Mouse (Mus musculus) neural tube, embryonic 15.5 days (tissue): ENCODE results near the gene Flt3. TPM values are rescaled to one million over a fixed set of nuclear protein-coding genes. Genes with fewer than 3 reads are reported as not detected.
A peak's percentile ranks its signal among the peaks of the same experiment; 100 is the strongest.

Source experiments
- ATAC-seq: fragments of 200-750 bp; cut with Nextera tagmentation; 2 replicates; pipeline ENCODE4 v1.8.0; 2017; ENCODE audit warnings: mild to moderate bottlenecking, moderate TSS enrichment, moderate library complexity; ENCODE audit not compliant: low FRiP score
- H3K27ac ChIP-seq: fragments of 300-500 bp; sonication (generic); replicated peaks from 2 replicates; pipeline ENCODE4 v1.5.1; 2015; ENCODE audit warnings: mild to moderate bottlenecking, inconsistent platforms
- H3K27me3 ChIP-seq: fragments of 300-500 bp; sonication (generic); replicated peaks from 2 replicates; pipeline ENCODE4 v1.6.1; 2015; ENCODE audit warnings: inconsistent platforms
- H3K36me3 ChIP-seq: fragments of 300-500 bp; sonication (generic); 2 replicates; pipeline ENCODE4 v1.6.1; 2015; ENCODE audit warnings: inconsistent platforms
- H3K4me1 ChIP-seq: fragments of 300-500 bp; sonication (generic); 2 replicates; pipeline ENCODE4 v1.6.1; 2015; ENCODE audit warnings: inconsistent platforms
- H3K4me2 ChIP-seq: fragments of 300-500 bp; sonication (generic); 2 replicates; pipeline ENCODE4 v1.6.1; 2015; ENCODE audit warnings: inconsistent platforms, mild to moderate bottlenecking, moderate library complexity
- H3K4me3 ChIP-seq: fragments of 300-500 bp; sonication (generic); replicated peaks from 2 replicates; pipeline ENCODE4 v1.5.1; 2015; ENCODE audit warnings: mild to moderate bottlenecking, inconsistent platforms
- H3K9ac ChIP-seq: fragments of 300-500 bp; sonication (generic); replicated peaks from 2 replicates; pipeline ENCODE4 v1.6.1; 2015; ENCODE audit warnings: mild to moderate bottlenecking, inconsistent platforms
- H3K9me3 ChIP-seq: fragments of 300-500 bp; sonication (generic); replicated peaks from 2 replicates; pipeline ENCODE4 v1.6.1; 2016; ENCODE audit warnings: inconsistent platforms
- WGBS: fragments of 180-500 bp; shearing (Covaris S2); methylation state at CpG from one replicate; pipeline ENCODE4 v1.1.7; 2015; ENCODE audit warnings: mixed read lengths; 5-methylcytosine and 5-hydroxymethylcytosine counted together
- polyA plus RNA-seq: library from polyadenylated mRNA; unstranded; fragments of >200 nt; fragmentation: Nextera tagmentation; extraction: Ambion mirVana; gene quantifications from 2 replicates; pipeline ENCODE4 v1.2.1, GENCODE M21; 2015

Flt3 gene
- polyA plus RNA-seq, 1 experiment from 2014 or later: 2.6 TPM

DNA sequence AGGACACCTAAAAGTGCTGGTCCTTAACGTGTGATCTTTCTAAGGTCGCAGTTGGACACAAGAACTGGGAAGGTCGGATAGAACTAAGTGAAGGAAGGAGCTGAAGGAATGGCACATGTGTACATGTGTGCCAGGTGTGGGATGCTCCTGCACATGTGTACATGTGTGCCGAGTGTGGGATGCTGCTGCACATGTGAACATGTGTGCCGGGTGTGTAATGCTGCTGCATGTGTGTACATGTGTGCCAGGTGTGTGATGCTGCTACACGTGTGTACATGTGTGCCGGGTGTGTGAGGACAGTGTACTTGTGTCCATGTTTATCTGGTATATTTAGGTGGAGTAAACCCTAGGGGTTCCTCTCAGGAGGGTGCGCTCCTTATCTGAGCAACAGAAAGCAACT is 32.6 kb upstream of the Flt3 start:
- Histone ChIP-seq H3K9ac (no peak overlapping the region), H3K4me3 (no peak overlapping the region), H3K9me3 (no peaks in the 10 kb centered on the region), H3K36me3 (no peaks in the 10 kb centered on the region), H3K4me2 (no peak overlapping the region; the same call in 1 of the 2 replicates), H3K4me1 (peaks cover 66% of the 10 kb centered on the region), H3K27ac (no peak overlapping the region), H3K27me3 (no peaks in the 10 kb centered on the region)
- no peak for ATAC-seq
- WGBS: 91% methylated on average over 8 of the region's 8 CpGs

DNA sequence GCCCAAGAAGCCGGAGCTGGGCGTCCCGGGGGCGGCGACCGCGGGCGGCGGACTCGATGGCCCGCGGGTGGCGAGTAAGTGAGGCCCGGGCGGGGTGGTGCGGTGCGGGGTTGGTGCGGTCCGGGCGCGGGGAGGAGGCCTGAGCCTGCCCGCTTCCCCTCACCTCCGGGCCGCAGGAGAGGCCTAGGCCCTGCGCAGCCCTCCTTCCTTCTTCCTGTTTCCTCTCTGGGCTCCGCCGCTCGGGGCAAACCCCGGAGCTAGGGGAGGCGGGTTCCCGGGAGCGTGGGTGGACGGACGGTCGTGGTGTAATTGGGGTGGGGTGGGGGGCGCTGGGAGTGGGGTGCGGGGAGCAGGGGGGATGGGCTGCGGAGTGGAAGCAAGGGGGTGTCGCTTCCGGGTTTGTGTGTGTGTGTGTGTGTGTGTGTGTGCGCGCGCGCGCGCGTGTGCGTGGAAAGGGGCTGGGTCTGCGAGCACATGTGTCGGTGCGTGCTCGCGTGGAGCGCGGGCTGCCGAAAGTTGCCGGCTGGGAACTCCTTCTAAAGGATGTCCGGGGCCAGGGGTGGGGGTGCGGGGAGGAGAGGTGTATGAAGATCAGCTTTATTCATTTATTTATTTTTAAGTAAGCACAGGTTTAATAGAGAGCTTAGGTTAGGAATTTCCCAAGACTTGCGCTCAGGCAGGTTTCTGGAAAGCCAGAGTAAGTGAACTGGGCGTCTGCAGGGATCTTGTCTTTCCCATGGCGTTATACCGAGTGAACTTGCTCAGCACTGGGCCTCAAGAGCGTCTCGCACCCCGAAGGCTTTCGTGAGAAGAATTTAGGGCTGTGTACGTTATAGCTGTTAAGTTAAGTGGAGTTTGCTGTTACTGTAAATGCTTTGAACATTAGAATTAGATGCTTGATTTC is 30.9 kb upstream of the Flt3 start:
- H3K4me1 ChIP-seq: peaks cover 52% of the 10 kb centered on the region
- H3K36me3 ChIP-seq: no peaks in the 10 kb centered on the region
- H3K9ac ChIP-seq: peak overlapping the region; percentile 86
- no peaks in the 10 kb centered on the region for H3K27me3 ChIP-seq
- no peaks in the 10 kb centered on the region for H3K9me3 ChIP-seq
- peak overlapping the region; percentile 75 for H3K4me2 ChIP-seq
- under 1% methylated on average over 47 of the region's 68 CpGs for WGBS
- peak; percentile 72 for ATAC-seq
- peak overlapping the region; percentile 98 for H3K27ac ChIP-seq
- H3K4me3 ChIP-seq: peak overlapping the region; percentile 85

DNA sequence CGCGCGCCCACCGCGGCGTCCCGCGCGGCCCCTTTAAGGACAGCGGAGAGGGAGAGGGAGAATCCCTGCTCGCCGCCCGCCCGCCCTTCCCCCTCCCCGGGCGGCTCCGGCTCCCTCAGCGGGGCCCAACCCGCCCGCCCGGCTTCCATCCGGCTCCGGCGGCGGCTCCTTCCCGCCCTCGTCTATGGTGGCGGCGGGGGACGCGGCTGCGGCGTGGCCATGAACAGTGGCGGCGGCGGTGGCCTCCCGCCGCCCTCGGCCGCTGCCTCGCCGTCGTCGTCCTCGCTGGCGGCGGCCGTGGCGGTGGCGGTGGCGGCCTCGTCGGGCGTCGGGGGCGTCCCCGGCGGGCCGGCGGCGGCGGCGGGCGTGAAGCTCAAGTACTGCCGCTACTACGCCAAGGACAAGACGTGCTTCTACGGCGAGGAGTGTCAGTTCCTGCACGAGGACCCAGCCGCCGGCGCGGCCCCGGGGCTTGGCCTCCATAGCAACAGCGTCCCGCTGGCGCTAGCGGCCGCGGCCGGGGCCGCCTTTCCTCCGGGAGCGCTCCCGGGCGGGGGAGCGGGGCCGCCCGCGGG is 30.2 kb upstream of the Flt3 start:
- H3K4me1 ChIP-seq: peaks cover 45% of the 10 kb centered on the region
- no peaks in the 10 kb centered on the region for H3K27me3 ChIP-seq
- ATAC-seq: peak; percentile 87
- H3K36me3 ChIP-seq: no peaks in the 10 kb centered on the region
- peak overlapping the region; percentile 85 for H3K4me3 ChIP-seq
- H3K9me3 ChIP-seq: no peaks in the 10 kb centered on the region
- H3K9ac ChIP-seq: peak overlapping the region; percentile 86
- peak overlapping the region; percentile 75 for H3K4me2 ChIP-seq
- WGBS: under 1% methylated on average over 42 of the region's 91 CpGs
- peak overlapping the region; percentile 98 for H3K27ac ChIP-seq

GRCm38 (mm10) chr5:147429535-147430305 is 29.4 kb upstream of the Flt3 start, which contains the start of gene Pan3:
Gene Pan3 (plus strand): TSS chr5:147430161.
- WGBS: under 1% methylated on average over 50 of the region's 51 CpGs
- H3K4me1 ChIP-seq: peaks cover 38% of the 10 kb centered on the region
- H3K4me2 ChIP-seq: peak within 1 kb of the TSS; percentile 75
- H3K9ac ChIP-seq: peak within 1 kb of the TSS; percentile 86
- peak within 1 kb of the TSS; percentile 85 for H3K4me3 ChIP-seq
- peak within 1 kb of the TSS; percentile 98 for H3K27ac ChIP-seq
- H3K9me3 ChIP-seq: no peaks in the 10 kb centered on the region
- ATAC-seq: peak; percentile 84
- no peaks in the 10 kb centered on the region for H3K36me3 ChIP-seq
- H3K27me3 ChIP-seq: no peaks in the 10 kb centered on the region

- Histone ChIP-seq H3K4me1 (peaks cover 11% of the 10 kb centered on the region), H3K27me3 (no peaks in the 10 kb centered on the region), H3K9me3 (no peaks in the 10 kb centered on the region), H3K36me3 (no peaks in the 10 kb centered on the region), H3K4me2 (no peak overlapping the region), H3K27ac (no peak overlapping the region), H3K9ac (no peak overlapping the region), H3K4me3 (no peak overlapping the region)
- WGBS: 80% methylated on average over 4 of the region's 4 CpGs
- ATAC-seq: no peak
Measured at GRCm38 (mm10) chr5:147426048-147426805, 25.9 kb upstream of the Flt3 start.

DNA sequence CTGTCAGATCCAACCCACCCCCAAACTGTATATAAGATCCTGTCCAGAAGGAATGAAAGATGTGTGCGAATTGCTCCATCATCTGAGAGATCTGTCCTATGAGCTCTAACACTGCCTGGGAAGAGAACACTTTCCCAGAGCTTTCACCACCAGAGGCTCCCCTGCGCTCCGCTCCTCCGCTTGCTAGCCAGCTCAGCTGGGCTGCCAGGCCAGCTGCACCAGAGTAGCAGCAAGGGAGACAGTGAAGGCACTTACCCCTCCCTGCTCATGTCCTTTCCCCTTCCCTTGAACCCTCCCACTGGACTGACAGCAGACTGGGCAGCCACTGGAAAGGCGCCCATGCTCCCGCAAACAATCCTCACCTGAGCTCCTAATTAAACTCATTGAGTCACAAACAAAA is 23.3 kb upstream of the Flt3 start:
- WGBS: 47% methylated on average over 6 of the region's 6 CpGs
- no peak for ATAC-seq

GRCm38 (mm10) chr5:147418394-147419121 is 18.3 kb upstream of the Flt3 start:
- no peaks in the 10 kb centered on the region for H3K36me3 ChIP-seq
- no peak overlapping the region for H3K27ac ChIP-seq
- H3K4me3 ChIP-seq: no peak overlapping the region
- no peak for ATAC-seq
- 50% methylated on average over 10 of the region's 10 CpGs for WGBS
- no peak overlapping the region for H3K9ac ChIP-seq
- H3K9me3 ChIP-seq: no peaks in the 10 kb centered on the region
- 0 out of 2 replicates have a peak, but pooled peaks cover 3% of the 10 kb centered on the region for H3K4me1 ChIP-seq
- 0 out of 2 replicates have a peak overlapping the region, but pooled peaks have one; percentile 13 for H3K4me2 ChIP-seq
- no peaks in the 10 kb centered on the region for H3K27me3 ChIP-seq

More for the DNA sequence above, 23.3 kb upstream of the Flt3 start:
- Histone ChIP-seq H3K4me3 (no peak overlapping the region), H3K27ac (no peak overlapping the region), H3K4me1 (peaks cover 1% of the 10 kb centered on the region; the same call in 1 of the 2 replicates), H3K9me3 (no peaks in the 10 kb centered on the region), H3K4me2 (no peak overlapping the region), H3K27me3 (no peaks in the 10 kb centered on the region), H3K9ac (no peak overlapping the region), H3K36me3 (no peaks in the 10 kb centered on the region)

- no peak overlapping the region for H3K4me3 ChIP-seq
Measured at GRCm38 (mm10) chr5:147417986-147418385, 17.7 kb upstream of the Flt3 start.

DNA sequence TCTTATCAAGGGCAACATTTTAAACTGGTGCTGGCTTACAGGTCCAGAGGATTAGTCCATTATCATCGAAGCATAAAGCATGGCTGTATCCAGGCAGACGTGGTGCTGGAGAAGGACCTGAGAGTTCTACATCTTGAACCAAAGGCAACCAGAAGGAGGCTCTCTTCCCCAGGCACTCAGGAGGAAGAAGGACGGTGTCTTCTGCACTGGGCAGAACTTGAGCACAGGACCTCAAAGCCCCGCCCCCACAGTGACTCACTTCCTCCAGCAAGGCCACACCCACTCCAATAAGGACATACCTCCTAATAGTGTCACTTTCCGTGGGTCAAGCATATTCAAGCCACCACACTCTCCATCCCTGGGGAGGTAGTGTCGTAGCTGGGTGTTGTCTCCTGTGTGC is 10.3 kb upstream of the Flt3 start:
- H3K4me2 ChIP-seq: no peak overlapping the region
- H3K36me3 ChIP-seq: no peaks in the 10 kb centered on the region
- no peak for ATAC-seq
- H3K4me1 ChIP-seq: 0 out of 2 replicates have a peak, but pooled peaks cover 3% of the 10 kb centered on the region
- H3K27ac ChIP-seq: no peak overlapping the region
- H3K9ac ChIP-seq: no peak overlapping the region
- H3K9me3 ChIP-seq: no peaks in the 10 kb centered on the region
- WGBS: 91% methylated on average over 6 of the region's 6 CpGs
- H3K27me3 ChIP-seq: no peaks in the 10 kb centered on the region
- H3K4me3 ChIP-seq: no peak overlapping the region

More at GRCm38 (mm10) chr5:147417986-147418385, 17.7 kb upstream of the Flt3 start:
- Histone ChIP-seq H3K4me1 (0 out of 2 replicates have a peak, but pooled peaks cover 3% of the 10 kb centered on the region), H3K4me2 (no peak overlapping the region), H3K27ac (no peak overlapping the region), H3K9ac (no peak overlapping the region), H3K9me3 (no peaks in the 10 kb centered on the region), H3K27me3 (no peaks in the 10 kb centered on the region), H3K36me3 (no peaks in the 10 kb centered on the region)
- no peak for ATAC-seq
- 85% methylated on average over 1 of the region's 1 CpGs for WGBS

DNA sequence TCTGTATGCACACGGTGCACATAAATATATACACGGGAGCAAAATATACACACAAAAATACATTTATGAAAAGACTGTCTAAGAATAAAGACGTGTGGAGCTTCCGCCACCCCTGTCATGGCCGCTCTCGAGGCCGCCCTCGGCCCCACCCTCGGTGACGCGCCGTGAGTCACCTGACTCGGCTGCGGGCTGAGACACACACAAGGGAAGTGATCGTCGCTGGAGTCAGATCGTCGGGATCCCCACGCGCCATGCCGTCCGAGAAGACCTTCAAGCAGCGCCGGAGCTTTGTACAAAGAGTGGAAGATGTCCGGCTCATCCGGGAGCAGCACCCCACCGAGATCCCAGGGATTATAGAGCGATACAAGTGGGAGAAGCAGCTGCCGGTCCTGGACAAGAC is 8.4 kb upstream of the Flt3 start:
- Histone ChIP-seq H3K9me3 (no peaks in the 10 kb centered on the region), H3K27me3 (no peaks in the 10 kb centered on the region), H3K4me3 (no peak overlapping the region), H3K9ac (no peak overlapping the region), H3K4me2 (peak overlapping the region; percentile 28), H3K36me3 (no peaks in the 10 kb centered on the region), H3K4me1 (no peaks in the 10 kb centered on the region), H3K27ac (no peak overlapping the region)
- ATAC-seq: no peak
- 59% methylated on average over 29 of the region's 29 CpGs for WGBS
